Mouse (Mus musculus): ENCODE results near the gene Krt34. TPM values are rescaled to one million over a fixed set of nuclear protein-coding genes. Genes with fewer than 3 reads are reported as not detected.

Gene Krt34
- polyA plus RNA-seq, 1 experiment, result not detected

DNA sequence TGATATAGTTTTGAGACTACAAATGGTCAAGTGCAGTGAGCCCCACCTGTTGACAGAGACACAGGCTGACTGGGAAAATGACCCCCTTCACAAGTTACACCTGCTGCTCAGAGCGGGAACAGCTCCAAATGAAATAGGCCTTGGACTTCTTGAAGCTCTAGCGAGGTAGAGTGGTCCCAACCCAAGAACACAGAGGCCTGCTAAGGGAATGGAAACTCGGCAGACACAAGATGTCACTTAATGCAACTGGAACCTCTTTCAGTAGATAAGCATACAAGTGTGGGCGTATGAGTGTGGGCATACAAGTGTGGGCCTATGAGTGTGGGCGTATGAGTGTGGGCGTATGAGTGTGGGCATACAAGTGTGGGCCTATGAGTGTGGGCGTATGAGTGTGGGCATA is 42.3 kb downstream of the Krt34 start:
- H3K27me3 ChIP-seq (replicated peaks; ENCODE audit: control insufficient read depth, insufficient read depth, low read length), result no peaks in the 10 kb centered on the region
- 88% methylated on average over 7 of the region's 7 CpGs for WGBS
- no peak overlapping the region for H3K27ac ChIP-seq (ENCODE audit: insufficient read depth, low read depth, low read length)
- no peak overlapping the region for H3K4me3 ChIP-seq (ENCODE audit: insufficient read depth, low read depth, low read length)
- DNase-seq, result no peak
- no peaks in the 10 kb centered on the region for H3K36me3 ChIP-seq (ENCODE audit: control insufficient read depth, insufficient read depth, low read length)
- no peaks in the 10 kb centered on the region for H3K4me1 ChIP-seq (ENCODE audit: control insufficient read depth, insufficient read depth, low read length)
- TF ChIP-seq CTCF (conservative IDR thresholded peaks at IDR 0.05; ENCODE audit: insufficient read depth, insufficient read length, low read depth, low read length) (no peak), POLR2A (IDR thresholded peaks at IDR 0.05; ENCODE audit: low read depth, low read length) (no peak)

- no peaks in the 10 kb centered on the region for H3K36me3 ChIP-seq (ENCODE audit: control insufficient read depth, insufficient read depth, low read length)
- no peak overlapping the region for H3K27ac ChIP-seq (ENCODE audit: insufficient read depth, low read depth, low read length)
- no peak overlapping the region for H3K4me3 ChIP-seq (ENCODE audit: insufficient read depth, low read depth, low read length)
- no peak for DNase-seq
- H3K27me3 ChIP-seq (replicated peaks; ENCODE audit: control insufficient read depth, insufficient read depth, low read length), result no peaks in the 10 kb centered on the region
- TF ChIP-seq POLR2A (IDR thresholded peaks at IDR 0.05; ENCODE audit: low read depth, low read length) (no peak), CTCF (conservative IDR thresholded peaks at IDR 0.05; ENCODE audit: insufficient read depth, insufficient read length, low read depth, low read length) (no peak)
- WGBS, result 33% methylated on average over 4 of the region's 4 CpGs
- H3K4me1 ChIP-seq (ENCODE audit: control insufficient read depth, insufficient read depth, low read length), result no peaks in the 10 kb centered on the region
These were observed 47.0 kb downstream of the Krt34 start for GRCm38 (mm10) chr11:99994384-99994661.

DNA sequence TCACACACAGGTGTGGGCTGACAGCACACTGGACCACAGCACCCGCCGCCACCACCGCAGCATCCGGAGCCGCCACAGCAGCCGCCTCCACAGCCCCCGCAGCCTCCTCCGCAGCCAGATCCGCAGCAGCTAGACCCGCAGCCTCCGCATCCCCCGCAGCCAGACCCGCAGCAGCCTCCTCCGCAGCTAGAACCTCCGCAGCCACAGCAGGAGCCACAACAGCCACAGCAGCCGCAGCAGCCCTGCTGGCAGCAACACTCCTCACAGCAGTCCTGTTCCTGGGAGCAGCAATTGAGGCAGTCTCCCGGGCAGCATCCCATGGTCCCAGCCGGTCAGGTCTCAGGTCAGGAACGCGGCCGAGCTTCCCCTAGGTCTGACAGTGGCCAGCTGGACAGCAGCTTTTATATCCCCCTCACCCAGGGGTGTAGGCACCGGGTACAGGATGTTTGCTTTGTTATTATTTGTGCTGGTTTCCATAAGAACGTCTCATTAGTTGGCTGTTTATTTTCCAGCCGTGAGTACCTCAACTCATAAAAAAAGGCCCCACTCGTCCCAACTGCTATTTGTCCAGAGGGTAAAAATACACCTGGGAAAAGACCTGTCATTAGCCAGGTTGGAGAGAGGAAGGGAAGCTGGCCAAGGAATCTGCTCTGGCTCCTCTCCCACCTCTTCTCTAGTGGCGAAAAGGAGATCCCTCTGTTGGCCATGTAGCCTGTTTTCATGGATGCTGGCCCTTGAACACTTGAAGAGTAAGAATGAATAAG is 47.6 kb downstream of the Krt34 start, which contains the start of gene Krtap17-1:
Gene Krtap17-1 (minus strand): TSS at position 375 of the 764 bp plus-strand sequence.
- Histone ChIP-seq H3K27ac (ENCODE audit: insufficient read depth, low read depth, low read length) (no peak within 1 kb of the TSS), H3K27me3 (replicated peaks; ENCODE audit: control insufficient read depth, insufficient read depth, low read length) (no peaks in the 10 kb centered on the region), H3K4me3 (ENCODE audit: insufficient read depth, low read depth, low read length) (no peak within 1 kb of the TSS), H3K36me3 (ENCODE audit: control insufficient read depth, insufficient read depth, low read length) (no peaks in the 10 kb centered on the region), H3K4me1 (ENCODE audit: control insufficient read depth, insufficient read depth, low read length) (no peaks in the 10 kb centered on the region)
- TF ChIP-seq CTCF (conservative IDR thresholded peaks at IDR 0.05; ENCODE audit: insufficient read depth, insufficient read length, low read depth, low read length) (no peak), POLR2A (IDR thresholded peaks at IDR 0.05; ENCODE audit: low read depth, low read length) (no peak)
- DNase-seq, result no peak
- 12% methylated on average over 26 of the region's 26 CpGs for WGBS

DNA sequence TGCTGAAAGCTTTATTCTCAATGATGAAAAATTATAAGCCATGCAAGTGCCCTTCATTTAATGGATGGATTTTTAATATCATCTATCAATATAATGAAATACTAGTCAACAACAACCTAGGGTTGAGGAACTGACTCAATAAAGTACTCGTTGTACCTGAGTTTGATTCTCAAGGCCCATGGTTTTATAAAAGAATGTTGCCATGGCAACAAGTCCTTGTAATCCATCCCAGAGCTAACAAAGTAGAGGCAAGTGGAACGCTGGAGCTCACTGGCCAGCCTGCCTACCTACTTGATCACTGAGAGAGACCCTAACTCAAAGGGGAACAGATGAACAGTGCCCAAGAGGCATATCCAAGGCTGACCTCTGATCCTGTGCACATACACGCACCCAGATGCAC is 50.8 kb downstream of the Krt34 start:
- no peaks in the 10 kb centered on the region for H3K36me3 ChIP-seq (ENCODE audit: control insufficient read depth, insufficient read depth, low read length)
- no peaks in the 10 kb centered on the region for H3K27me3 ChIP-seq (replicated peaks; ENCODE audit: control insufficient read depth, insufficient read depth, low read length)
- no peak for TF ChIP-seq POLR2A (IDR thresholded peaks at IDR 0.05; ENCODE audit: low read depth, low read length)
- no peak for TF ChIP-seq CTCF (conservative IDR thresholded peaks at IDR 0.05; ENCODE audit: insufficient read depth, insufficient read length, low read depth, low read length)
- no peak overlapping the region for H3K4me3 ChIP-seq (ENCODE audit: insufficient read depth, low read depth, low read length)
- H3K27ac ChIP-seq (ENCODE audit: insufficient read depth, low read depth, low read length), result no peak overlapping the region
- WGBS, result 83% methylated on average over 3 of the region's 3 CpGs
- no peaks in the 10 kb centered on the region for H3K4me1 ChIP-seq (ENCODE audit: control insufficient read depth, insufficient read depth, low read length)
- DNase-seq, result no peak

DNA sequence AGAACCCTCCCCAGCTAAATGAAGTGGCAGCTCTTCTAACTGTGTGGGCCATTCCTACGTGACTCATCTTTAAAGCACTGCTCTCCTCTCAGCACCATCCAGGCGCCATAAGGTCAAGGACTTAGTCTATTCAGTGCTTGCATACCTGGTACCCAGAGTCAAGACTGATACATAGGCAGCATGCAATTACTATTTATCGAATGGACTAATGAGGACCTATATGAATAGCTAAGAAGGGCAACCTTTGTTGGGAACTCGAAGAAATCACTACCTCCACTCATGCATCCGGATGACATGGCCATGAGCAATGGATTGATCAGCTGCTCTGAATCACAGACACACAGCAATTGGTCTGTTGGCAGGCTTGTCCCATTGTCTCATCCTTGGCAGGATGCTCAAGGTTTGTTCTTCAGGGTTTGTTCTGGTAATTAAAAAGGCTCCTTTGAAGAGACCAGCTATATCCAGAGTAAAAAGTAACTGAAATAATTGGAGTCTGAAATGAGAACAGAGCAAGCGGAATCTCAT is 51.4 kb downstream of the Krt34 start:
- Histone ChIP-seq H3K27ac (ENCODE audit: insufficient read depth, low read depth, low read length) (no peak overlapping the region), H3K4me1 (ENCODE audit: control insufficient read depth, insufficient read depth, low read length) (no peaks in the 10 kb centered on the region), H3K4me3 (ENCODE audit: insufficient read depth, low read depth, low read length) (no peak overlapping the region), H3K36me3 (ENCODE audit: control insufficient read depth, insufficient read depth, low read length) (no peaks in the 10 kb centered on the region), H3K27me3 (replicated peaks; ENCODE audit: control insufficient read depth, insufficient read depth, low read length) (no peaks in the 10 kb centered on the region)
- no peak for TF ChIP-seq CTCF (conservative IDR thresholded peaks at IDR 0.05; ENCODE audit: insufficient read depth, insufficient read length, low read depth, low read length)
- WGBS, result 86% methylated on average over 6 of the region's 6 CpGs
- DNase-seq, result no peak

DNA sequence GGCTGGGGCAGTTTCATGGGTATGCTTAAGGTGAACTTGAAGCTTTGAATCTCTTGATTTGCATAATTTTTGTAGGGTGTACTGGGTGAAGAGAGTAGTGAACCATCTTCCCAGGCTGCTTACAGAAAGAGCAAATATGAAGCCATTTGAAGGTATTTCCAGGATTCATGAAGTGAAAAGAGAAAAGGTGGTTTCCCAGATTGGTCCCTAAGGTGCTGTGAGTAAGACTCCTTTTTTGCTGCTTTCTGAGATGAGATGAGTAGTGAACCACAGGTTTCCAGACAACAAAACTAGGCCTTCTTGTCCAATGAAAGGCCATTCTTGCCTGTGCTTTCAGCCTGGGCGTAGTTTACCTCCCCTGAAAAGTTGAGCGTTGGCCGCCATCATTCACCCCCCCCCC is 52.8 kb downstream of the Krt34 start:
- TF ChIP-seq CTCF (conservative IDR thresholded peaks at IDR 0.05; ENCODE audit: insufficient read depth, insufficient read length, low read depth, low read length) (no peak), POLR2A (IDR thresholded peaks at IDR 0.05; ENCODE audit: low read depth, low read length) (no peak)
- no peaks in the 10 kb centered on the region for H3K4me1 ChIP-seq (ENCODE audit: control insufficient read depth, insufficient read depth, low read length)
- DNase-seq, result no peak
- 92% methylated on average over 3 of the region's 3 CpGs for WGBS
- no peak overlapping the region for H3K27ac ChIP-seq (ENCODE audit: insufficient read depth, low read depth, low read length)
- no peaks in the 10 kb centered on the region for H3K36me3 ChIP-seq (ENCODE audit: control insufficient read depth, insufficient read depth, low read length)
- no peak overlapping the region for H3K4me3 ChIP-seq (ENCODE audit: insufficient read depth, low read depth, low read length)
- H3K27me3 ChIP-seq (replicated peaks; ENCODE audit: control insufficient read depth, insufficient read depth, low read length), result no peaks in the 10 kb centered on the region

Other genes with a start within 250 kb of the Krt34 start
- gene Gm11596, start 248.1 kb downstream of the Krt34 start, polyA plus RNA-seq (2012; rRNA removed), result not detected in 2 replicates
- gene Gm11569, start 242.6 kb downstream of the Krt34 start, polyA plus RNA-seq (2012; rRNA removed), result not detected in 2 replicates
- gene Gm11554, start 237.1 kb downstream of the Krt34 start, polyA plus RNA-seq (2012; rRNA removed), result not detected in 2 replicates
- not detected in 2 replicates for gene Krtap4-13, start 231.7 kb downstream of the Krt34 start, polyA plus RNA-seq (2012; rRNA removed)
- gene Gm11564, start 225.9 kb downstream of the Krt34 start, polyA plus RNA-seq (2012; rRNA removed), result not detected in 2 replicates
- not detected in 2 replicates for gene 2300003K06Rik, start 203.5 kb downstream of the Krt34 start, polyA plus RNA-seq (2012; rRNA removed)
- gene Krtap4-16, start 189.9 kb downstream of the Krt34 start, polyA plus RNA-seq (2012; rRNA removed), result not detected in 2 replicates
- not detected in 2 replicates for gene Gm11568, start 183.6 kb downstream of the Krt34 start, polyA plus RNA-seq (2012; rRNA removed)
- not detected in 2 replicates for gene Gm11559, start 177.1 kb downstream of the Krt34 start, polyA plus RNA-seq (2012; rRNA removed)
- not detected in 2 replicates for gene Krtap9-1, start 168.2 kb downstream of the Krt34 start, polyA plus RNA-seq (2012; rRNA removed)
- gene Gm11567, start 162.4 kb downstream of the Krt34 start, polyA plus RNA-seq (2012; rRNA removed), result not detected in 2 replicates
- gene Krtap31-1, start 133.6 kb downstream of the Krt34 start, polyA plus RNA-seq (2012; rRNA removed), result not detected in 2 replicates
- not detected in 2 replicates for gene Gm11565, start 126.8 kb downstream of the Krt34 start, polyA plus RNA-seq (2012; rRNA removed)
- not detected in 2 replicates for gene Krtap31-2, start 105.3 kb downstream of the Krt34 start, polyA plus RNA-seq (2012; rRNA removed)
- gene Krtap9-5, start 93.1 kb downstream of the Krt34 start, polyA plus RNA-seq (2012; rRNA removed), result not detected in 2 replicates
- not detected in 2 replicates for gene Krtap29-1, start 62.5 kb downstream of the Krt34 start, polyA plus RNA-seq (2012; rRNA removed)
- gene Krtap16-1, start 55.0 kb downstream of the Krt34 start, polyA plus RNA-seq (2012; rRNA removed), result not detected in 2 replicates
- not detected in 2 replicates for gene Krtap17-1, start 47.6 kb downstream of the Krt34 start, polyA plus RNA-seq (2012; rRNA removed)
- gene Krt33a, start 25.3 kb downstream of the Krt34 start, polyA plus RNA-seq (2012; rRNA removed), result not detected in 2 replicates
- gene Krt33b, start 11.7 kb downstream of the Krt34 start, polyA plus RNA-seq (2012; rRNA removed), result not detected in 2 replicates
- gene Krt31, start 9.0 kb upstream of the Krt34 start, polyA plus RNA-seq (2012; rRNA removed), result not detected in 2 replicates
- gene Krt32, start 46.7 kb upstream of the Krt34 start, polyA plus RNA-seq (2012; rRNA removed), result not detected in 2 replicates
- not detected in 2 replicates for gene Krt35, start 54.7 kb upstream of the Krt34 start, polyA plus RNA-seq (2012; rRNA removed)
- 0.11 TPM in 1 of 2 replicates, not detected in the other for gene Krt36, start 64.1 kb upstream of the Krt34 start, polyA plus RNA-seq (2012; rRNA removed)
- not detected in 2 replicates for gene Krt13, start 80.0 kb upstream of the Krt34 start, polyA plus RNA-seq (2012; rRNA removed)
- gene Krt15, start 94.4 kb upstream of the Krt34 start, polyA plus RNA-seq (2012; rRNA removed), result 3.1 and 3.9 TPM in 2 replicates
- gene Krt19, start 107.1 kb upstream of the Krt34 start, polyA plus RNA-seq (2012; rRNA removed), result 13.0 and 20.1 TPM in 2 replicates
- not detected in 2 replicates for gene Krt9, start 151.7 kb upstream of the Krt34 start, polyA plus RNA-seq (2012; rRNA removed)
- 1.3 and 1.4 TPM in 2 replicates for gene Krt14, start 166.0 kb upstream of the Krt34 start, polyA plus RNA-seq (2012; rRNA removed)
- gene Krt16, start 207.3 kb upstream of the Krt34 start, polyA plus RNA-seq (2012; rRNA removed), result not detected in 2 replicates
- gene Krt17, start 219.5 kb upstream of the Krt34 start, polyA plus RNA-seq (2012; rRNA removed), result 0.08 TPM in 1 of 2 replicates, not detected in the other
- not detected in 2 replicates for gene Krt42, start 228.3 kb upstream of the Krt34 start, polyA plus RNA-seq (2012; rRNA removed)